Mouse (Mus musculus) heart, adult 2 months (tissue): ENCODE results near the gene Scly.
A peak's percentile ranks its signal among the peaks of the same experiment; 100 is the strongest.

Source experiments
- CTCF ChIP-seq: fragments of 200-600 bp; IDR thresholded peaks from 2 replicates; pipeline ENCODE4 v1.8.1; 2022; ENCODE audit warnings: antibody characterized with exemption, mild to moderate bottlenecking, moderate library complexity
- EP300 ChIP-seq: fragments of 200-500 bp; IDR thresholded peaks from 2 replicates; pipeline ENCODE4 v1.6.1; 2011; ENCODE audit warnings: low read depth, low read length, control low read depth; ENCODE audit not compliant: insufficient read depth
- POLR2A ChIP-seq: fragments of 200-500 bp; IDR thresholded peaks from 2 replicates; pipeline ENCODE4 v1.6.1; 2011; ENCODE audit warnings: mild to moderate bottlenecking, low read depth, low read length, control low read depth; ENCODE audit not compliant: insufficient read depth

DNA sequence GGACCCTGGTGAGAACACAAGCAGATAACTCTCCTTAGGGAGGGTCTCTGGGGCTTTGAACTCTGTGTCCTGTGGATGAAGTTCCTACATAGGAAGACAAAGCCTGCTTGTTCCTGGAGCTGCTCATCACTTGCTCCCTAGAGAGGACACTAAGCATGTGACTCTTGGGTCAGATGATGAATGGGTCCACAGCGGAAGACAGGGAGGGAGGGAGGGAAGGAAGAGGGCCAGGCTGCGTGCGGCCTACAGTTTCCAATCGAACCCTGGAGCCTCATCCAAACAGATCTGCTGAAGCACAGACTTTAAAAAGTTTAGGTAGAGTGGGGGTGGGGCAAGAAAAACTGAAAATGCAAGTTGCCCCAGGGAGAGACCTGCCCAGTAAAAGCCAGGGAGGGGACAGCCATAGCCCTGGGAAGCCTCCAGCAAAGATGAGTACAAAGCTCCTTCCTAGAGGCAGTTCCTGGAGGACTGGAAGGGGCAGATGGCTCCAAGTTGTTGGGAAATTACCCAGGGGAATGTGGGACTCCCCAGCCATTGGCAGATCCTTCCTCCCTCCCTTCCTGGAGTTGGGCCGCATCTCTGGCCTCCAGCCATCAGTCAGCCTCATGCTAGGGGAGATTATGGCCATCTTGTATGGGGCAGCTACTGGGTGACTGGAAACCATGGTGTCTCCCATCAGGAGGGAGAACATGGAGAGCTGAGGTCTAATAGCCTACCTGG is 1.7 kb downstream of the Scly start:
- 0 out of 2 replicates have a peak, but pooled peaks have one; percentile 25 for TF ChIP-seq EP300
- TF ChIP-seq CTCF: no peak
- no peak for TF ChIP-seq POLR2A
